Mouse (Mus musculus): ENCODE measurements around the gene Pcdh15. TPM values are rescaled to one million over a fixed set of nuclear protein-coding genes. Genes with fewer than 3 reads are reported as not detected.

Pcdh15 gene
- polyA plus RNA-seq, 1 experiment from 2014 or later: 0.85 TPM

GRCm38 (mm10) chr10:73333426-73333825 lies 234.3 kb downstream of the Pcdh15 start:
- DNase-seq (ENCODE audit: low spot score): no peak

- no peak for DNase-seq (ENCODE audit: low spot score)
These were observed 279.9 kb downstream of the Pcdh15 start for GRCm38 (mm10) chr10:73379001-73379400.

- no peak for DNase-seq (ENCODE audit: low spot score)
These were observed 284.9 kb downstream of the Pcdh15 start for GRCm38 (mm10) chr10:73384003-73384402.

- no peak for DNase-seq (ENCODE audit: low spot score)
These were observed 301.3 kb downstream of the Pcdh15 start for GRCm38 (mm10) chr10:73400426-73400825.

- no peak for DNase-seq (ENCODE audit: low spot score)
These were observed 326.3 kb downstream of the Pcdh15 start for GRCm38 (mm10) chr10:73425408-73425807.

GRCm38 (mm10) chr10:73431345-73431744 lies 332.2 kb downstream of the Pcdh15 start:
- DNase-seq (ENCODE audit: low spot score): no peak

GRCm38 (mm10) chr10:73484082-73484481 lies 384.9 kb downstream of the Pcdh15 start:
- DNase-seq (ENCODE audit: low spot score): no peak

- no peak for DNase-seq (ENCODE audit: low spot score)
These were observed 392.5 kb downstream of the Pcdh15 start for GRCm38 (mm10) chr10:73491654-73492053.

GRCm38 (mm10) chr10:73514846-73515245 lies 415.7 kb downstream of the Pcdh15 start:
- DNase-seq (ENCODE audit: low spot score): no peak

GRCm38 (mm10) chr10:73515742-73516141 lies 416.6 kb downstream of the Pcdh15 start:
- no peak for DNase-seq (ENCODE audit: low spot score)

GRCm38 (mm10) chr10:73519438-73519837 lies 420.3 kb downstream of the Pcdh15 start:
- no peak for DNase-seq (ENCODE audit: low spot score)

- no peak for DNase-seq (ENCODE audit: low spot score)
These were observed 453.7 kb downstream of the Pcdh15 start for GRCm38 (mm10) chr10:73552831-73553230.

- no peak for DNase-seq (ENCODE audit: low spot score)
These were observed 465.1 kb downstream of the Pcdh15 start for GRCm38 (mm10) chr10:73564216-73564615.

GRCm38 (mm10) chr10:73574711-73575297 lies 475.7 kb downstream of the Pcdh15 start:
- DNase-seq (ENCODE audit: low spot score): no peak

GRCm38 (mm10) chr10:73667501-73667900 lies 568.4 kb downstream of the Pcdh15 start:
- no peak for DNase-seq (ENCODE audit: low spot score)

GRCm38 (mm10) chr10:73700519-73701286 lies 601.6 kb downstream of the Pcdh15 start:
- no peak for DNase-seq (ENCODE audit: low spot score)

GRCm38 (mm10) chr10:73725566-73726240 lies 626.6 kb downstream of the Pcdh15 start:
- no peak for DNase-seq (ENCODE audit: low spot score)

GRCm38 (mm10) chr10:73733246-73733645 lies 634.1 kb downstream of the Pcdh15 start:
- DNase-seq (ENCODE audit: low spot score): no peak

- DNase-seq (ENCODE audit: low spot score): no peak
These were observed 649.9 kb downstream of the Pcdh15 start for GRCm38 (mm10) chr10:73749021-73749420.

GRCm38 (mm10) chr10:73753876-73754275 lies 654.7 kb downstream of the Pcdh15 start:
- no peak for DNase-seq (ENCODE audit: low spot score)

- DNase-seq (ENCODE audit: low spot score): no peak
These were observed 683.8 kb downstream of the Pcdh15 start for GRCm38 (mm10) chr10:73782945-73783344.

- no peak for DNase-seq (ENCODE audit: low spot score)
These were observed 689.0 kb downstream of the Pcdh15 start for GRCm38 (mm10) chr10:73788163-73788562.
